Mouse (Mus musculus) spleen, adult 2 months (tissue): ENCODE results near the gene Rab6b. TPM values are rescaled to one million over a fixed set of nuclear protein-coding genes. Genes with fewer than 3 reads are reported as not detected.
"Not testable (repeated sequence)": the region's sequence is repeated elsewhere in the genome, so short reads cannot be mapped to it uniquely, and the experiment has no call there.

Experiments used
- DNase-seq, 2 experiments: peaks; one replicate each; pipeline versions ENCODE4 v3.0.0 to v3.0.0-alpha.2; 2012 to 2021; ENCODE audit warnings: low spot score in 2 of 2, low read depth in 1 of 2
- H3K27ac ChIP-seq: fragments of 200-500 bp; 2 replicates; pipeline ENCODE4 v1.5.1; 2012; ENCODE audit warnings: low read length, inconsistent platforms; ENCODE audit not compliant: insufficient read depth
- H3K27me3 ChIP-seq: fragments of 200-500 bp; 2 replicates; pipeline ENCODE4 v1.6.1; 2012; ENCODE audit warnings: mild to moderate bottlenecking, moderate library complexity, low read length, inconsistent platforms; ENCODE audit not compliant: control insufficient read depth, insufficient read depth
- H3K36me3 ChIP-seq: fragments of 200-500 bp; 2 replicates; pipeline ENCODE4 v1.6.1; 2012; ENCODE audit warnings: mild to moderate bottlenecking, low read length, inconsistent platforms; ENCODE audit not compliant: control insufficient read depth, insufficient read depth
- H3K4me1 ChIP-seq: fragments of 200-500 bp; 2 replicates; pipeline ENCODE4 v1.6.1; 2011; ENCODE audit warnings: inconsistent platforms; ENCODE audit not compliant: control insufficient read depth, insufficient read depth, insufficient read length
- H3K4me3 ChIP-seq: fragments of 200-500 bp; 2 replicates; pipeline ENCODE4 v1.5.1; 2011; ENCODE audit warnings: mild to moderate bottlenecking, inconsistent platforms; ENCODE audit not compliant: insufficient read depth, insufficient read length; ENCODE audit errors: extremely low read depth
- CTCF ChIP-seq: fragments of 200-500 bp; IDR thresholded peaks from 2 replicates; pipeline ENCODE4 v1.5.1; 2011; ENCODE audit warnings: mild to moderate bottlenecking, inconsistent platforms; ENCODE audit not compliant: insufficient read depth, insufficient read length, insufficient replicate concordance; ENCODE audit errors: extremely low read depth
- POLR2A ChIP-seq: fragments of 200-500 bp; IDR thresholded peaks from 2 replicates; pipeline ENCODE4 v1.6.1; 2011; ENCODE audit warnings: low read depth, low read length, inconsistent platforms
- WGBS: fragments of 180-500 bp; shearing (Covaris S2); methylation state at CpG from one replicate; pipeline ENCODE4 v1.1.7; 2018; 5-methylcytosine and 5-hydroxymethylcytosine counted together
- polyA plus RNA-seq: library from polyadenylated mRNA; depleted of rRNA; stranded (reverse); fragments of >200 nt; gene quantifications from 2 replicates; pipeline ENCODE4 v1.2.3, GENCODE M21; 2012

Gene Rab6b
- polyA plus RNA-seq, 1 experiment = 1.4 TPM

DNA sequence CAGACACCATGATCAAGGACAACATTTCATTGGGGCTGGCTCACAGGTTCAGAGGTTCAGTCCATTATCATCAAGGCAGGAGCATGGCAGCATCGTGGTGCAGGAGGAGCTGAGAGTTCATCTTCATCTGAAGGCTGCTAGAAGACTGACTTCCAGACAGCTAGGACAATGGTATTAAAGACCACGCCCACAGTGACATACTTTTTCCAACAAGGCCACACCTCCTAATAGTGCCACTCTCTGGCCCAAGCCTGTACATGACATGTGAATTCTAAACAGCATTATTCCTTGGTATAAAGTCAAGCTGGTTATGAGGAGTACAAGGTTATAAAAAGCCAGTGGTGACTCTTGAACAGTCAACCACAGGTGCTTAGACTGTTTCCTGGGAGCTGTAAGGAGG is 43.0 kb downstream of the Rab6b start:
- TF ChIP-seq POLR2A (no peak), CTCF (no peak)
- 81% methylated on average over 2 of the region's 2 CpGs for WGBS
- no peak overlapping the region for H3K4me3 ChIP-seq
- no peak overlapping the region for H3K27ac ChIP-seq
- DNase-seq = no peak
- no peaks in the 10 kb centered on the region for H3K27me3 ChIP-seq
- H3K36me3 ChIP-seq = no peaks in the 10 kb centered on the region
- H3K4me1 ChIP-seq = no peaks in the 10 kb centered on the region

DNA sequence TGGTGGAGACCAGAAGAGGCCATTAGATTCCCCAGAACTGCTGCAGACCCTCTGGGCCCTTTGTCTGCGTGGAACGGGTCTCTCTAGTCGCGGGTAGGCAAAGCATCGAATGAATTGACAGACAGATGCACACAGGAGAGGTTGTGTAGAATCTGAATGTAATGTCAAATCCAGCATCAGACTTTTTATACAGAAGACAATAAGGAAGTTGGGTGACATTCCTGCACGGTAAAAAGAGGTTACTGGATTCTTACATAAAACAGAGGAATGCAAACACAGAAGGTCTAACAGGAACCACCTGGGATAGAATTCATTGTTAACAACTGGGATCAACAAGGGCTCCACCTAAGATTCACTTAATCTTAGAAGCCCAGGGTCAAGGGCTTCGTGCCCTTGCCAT is 43.6 kb downstream of the Rab6b start:
- not testable (repeated sequence) for H3K27me3 ChIP-seq, DNase-seq, H3K4me3 ChIP-seq, H3K4me1 ChIP-seq, H3K36me3 ChIP-seq, H3K27ac ChIP-seq
- 88% methylated on average over 7 of the region's 7 CpGs for WGBS

DNA sequence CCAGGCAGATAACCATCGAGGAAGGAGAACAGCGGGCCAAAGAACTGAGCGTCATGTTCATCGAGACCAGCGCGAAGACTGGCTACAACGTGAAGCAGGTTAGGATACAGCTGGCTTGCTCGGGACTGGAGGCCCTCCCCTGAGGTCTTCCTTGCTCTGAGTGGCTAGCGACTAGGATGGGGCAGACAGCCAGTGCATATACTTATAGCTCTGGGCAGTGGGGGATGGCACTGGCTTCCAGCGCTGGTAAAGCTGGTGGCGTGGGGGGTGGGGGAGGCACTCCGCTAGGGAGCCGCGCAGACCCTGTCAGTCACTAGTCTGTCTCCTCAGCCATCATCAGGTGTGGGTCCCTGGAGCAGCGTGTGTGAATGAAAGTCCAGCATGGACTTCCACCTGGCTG is 52.2 kb downstream of the Rab6b start:
- 86% methylated on average over 15 of the region's 15 CpGs for WGBS
- no peak for DNase-seq
- no peak for TF ChIP-seq CTCF
- TF ChIP-seq POLR2A = no peak
- Histone ChIP-seq H3K4me3 (no peak overlapping the region), H3K27ac (no peak overlapping the region), H3K27me3 (no peaks in the 10 kb centered on the region), H3K36me3 (no peaks in the 10 kb centered on the region), H3K4me1 (no peaks in the 10 kb centered on the region)

DNA sequence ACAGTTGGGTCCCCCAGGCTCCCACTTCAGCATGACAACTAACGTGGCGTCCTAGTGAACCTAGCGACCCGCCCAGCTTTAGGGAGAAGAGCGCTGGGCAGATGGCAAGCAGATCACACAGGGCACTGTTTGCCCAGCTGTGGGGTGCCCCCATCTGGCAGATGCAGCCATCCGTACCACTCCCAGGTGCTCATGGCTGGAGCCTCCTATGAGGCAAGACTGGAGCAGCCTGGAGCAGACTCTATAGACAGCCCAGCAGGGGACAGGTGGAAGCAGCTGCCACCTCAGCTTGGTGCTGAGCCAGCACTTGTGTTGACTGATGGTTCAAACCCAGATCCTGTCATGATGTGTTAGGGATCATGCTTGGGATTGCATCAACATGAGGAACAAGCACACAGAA is 56.5 kb downstream of the Rab6b start:
- H3K4me3 ChIP-seq = no peak overlapping the region
- no peak overlapping the region for H3K27ac ChIP-seq
- H3K36me3 ChIP-seq = no peaks in the 10 kb centered on the region
- WGBS = 82% methylated on average over 6 of the region's 6 CpGs
- no peak for DNase-seq
- H3K4me1 ChIP-seq = no peaks in the 10 kb centered on the region
- TF ChIP-seq POLR2A = no peak
- TF ChIP-seq CTCF = no peak
- no peaks in the 10 kb centered on the region for H3K27me3 ChIP-seq

DNA sequence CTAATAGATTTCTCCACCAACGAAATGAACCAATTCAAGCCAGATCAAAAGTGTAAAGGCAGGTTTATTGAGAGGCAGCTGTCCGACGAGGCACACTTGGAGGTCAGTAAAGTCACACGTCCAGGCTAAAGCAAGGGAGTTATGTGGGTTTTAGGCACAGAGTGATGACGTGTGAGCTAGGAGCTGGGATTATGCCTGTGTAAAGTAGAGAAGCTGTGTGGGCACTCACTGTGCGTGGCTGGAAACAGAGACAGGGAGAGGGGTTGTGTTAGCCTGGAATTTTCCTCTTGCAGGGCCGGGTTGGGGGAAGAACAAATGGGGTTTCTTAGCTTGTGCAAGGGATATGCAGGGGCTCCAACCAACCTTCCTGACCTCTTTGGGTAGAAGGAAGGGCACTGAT is 57.2 kb downstream of the Rab6b start:
- Histone ChIP-seq H3K4me3 (no peak overlapping the region), H3K36me3 (no peaks in the 10 kb centered on the region), H3K4me1 (no peaks in the 10 kb centered on the region), H3K27me3 (no peaks in the 10 kb centered on the region), H3K27ac (no peak overlapping the region)
- WGBS = 87% methylated on average over 7 of the region's 7 CpGs
- no peak for TF ChIP-seq POLR2A
- TF ChIP-seq CTCF = no peak
- DNase-seq = no peak

DNA sequence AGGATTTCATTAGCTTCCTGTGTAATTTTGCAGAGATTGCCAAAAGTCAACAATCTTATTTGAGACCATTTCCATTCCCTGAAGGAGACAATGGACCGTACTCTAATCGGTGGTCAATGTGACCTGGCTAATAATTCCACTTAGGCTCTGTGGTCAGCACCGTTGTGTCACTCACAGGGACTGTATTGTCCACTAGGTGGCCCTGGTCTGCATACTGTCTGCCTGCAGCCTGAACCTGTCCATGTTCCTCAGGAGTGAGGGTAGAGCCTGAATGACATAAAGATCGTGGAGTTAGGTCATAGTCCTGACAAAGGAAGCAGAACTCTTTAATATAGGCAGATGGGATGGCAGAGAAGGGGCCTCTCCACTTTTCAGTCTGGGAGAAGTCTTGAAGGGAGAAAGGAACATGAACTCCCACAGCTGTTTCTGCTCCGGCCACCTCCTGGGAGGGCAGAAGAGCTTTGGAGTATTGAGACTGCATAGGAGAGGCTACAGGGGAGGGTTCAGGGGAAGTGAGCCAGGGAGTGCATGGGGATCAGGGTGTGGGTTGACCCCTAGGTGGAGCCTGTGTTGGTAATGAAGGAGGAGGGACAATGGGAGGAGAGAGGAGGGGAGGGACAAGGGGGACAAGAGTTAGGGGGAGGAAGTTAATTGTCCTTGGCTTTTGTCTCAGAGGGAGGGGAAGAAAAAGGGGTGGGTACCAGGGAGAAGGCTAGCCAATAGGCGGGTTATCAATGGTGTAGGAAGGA is 63.4 kb downstream of the Rab6b start:
- Histone ChIP-seq H3K27ac (no peak overlapping the region), H3K4me1 (no peaks in the 10 kb centered on the region), H3K4me3 (no peak overlapping the region), H3K27me3 (no peaks in the 10 kb centered on the region), H3K36me3 (no peaks in the 10 kb centered on the region)
- TF ChIP-seq CTCF = peak; percentile 31; the same call in 1 of the 2 replicates
- no peak for TF ChIP-seq POLR2A
- DNase-seq = no peak
- WGBS = 63% methylated on average over 6 of the region's 6 CpGs

DNA sequence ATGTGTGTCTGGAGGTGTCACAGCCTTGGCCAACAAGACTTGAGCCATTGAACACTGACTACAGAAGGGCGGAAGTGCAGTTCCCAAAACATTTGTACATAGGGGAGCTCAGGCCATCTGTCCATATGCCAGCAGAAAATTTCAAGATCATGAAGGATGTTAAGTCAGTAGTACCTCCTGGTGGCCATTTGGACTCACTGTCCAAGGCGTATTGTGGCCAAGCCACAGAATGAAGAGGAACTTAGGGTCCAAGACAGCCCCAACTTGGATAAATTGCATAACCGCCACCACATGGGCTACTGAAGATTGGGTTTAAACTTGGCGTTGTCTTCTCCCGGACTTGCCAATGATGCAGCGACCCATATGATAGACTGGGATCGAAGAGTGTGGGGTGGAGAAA is 64.1 kb downstream of the Rab6b start:
- no peak for DNase-seq
- WGBS = 91% methylated on average over 7 of the region's 7 CpGs
- no peak overlapping the region for H3K27ac ChIP-seq
- TF ChIP-seq POLR2A (no peak), CTCF (no peak)
- H3K4me1 ChIP-seq = no peaks in the 10 kb centered on the region
- no peaks in the 10 kb centered on the region for H3K36me3 ChIP-seq
- H3K4me3 ChIP-seq = no peak overlapping the region
- no peaks in the 10 kb centered on the region for H3K27me3 ChIP-seq

DNA sequence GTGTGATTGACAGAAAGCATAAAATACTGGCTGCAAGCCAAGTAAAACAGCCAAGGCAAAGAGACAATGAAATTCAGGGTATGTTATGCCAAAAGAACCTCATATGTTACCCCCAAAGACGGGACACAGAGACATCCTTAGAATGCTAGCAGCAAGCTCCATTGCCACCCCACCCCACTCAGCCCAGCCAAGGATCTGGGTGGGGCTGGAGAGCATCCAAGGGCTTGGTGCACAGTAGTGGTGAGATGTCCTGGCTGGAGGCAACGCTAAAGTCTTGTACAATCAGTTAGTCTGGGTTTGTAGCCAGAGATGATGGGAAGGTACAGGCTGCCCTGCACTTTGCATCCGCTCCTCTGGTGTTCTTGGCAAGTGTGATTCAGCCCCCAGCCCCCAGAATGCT is 68.7 kb downstream of the Rab6b start:
- no peaks in the 10 kb centered on the region; the same call in 1 of the 2 replicates for H3K4me1 ChIP-seq
- H3K27me3 ChIP-seq = no peaks in the 10 kb centered on the region
- TF ChIP-seq CTCF (no peak), POLR2A (no peak)
- H3K4me3 ChIP-seq = no peak overlapping the region
- no peak for DNase-seq
- H3K36me3 ChIP-seq = no peaks in the 10 kb centered on the region
- 70% methylated on average over 3 of the region's 3 CpGs for WGBS
- H3K27ac ChIP-seq = no peak overlapping the region
